Mouse (Mus musculus): ENCODE data around the gene Kat8.

GRCm38 (mm10) chr7:127903971-127904796, 8.1 kb upstream of the Kat8 start, which contains the start of gene Bckdk:
- no peak for TF ChIP-seq CTCF (IDR thresholded peaks at IDR 0.05; ENCODE audit: insufficient read depth, low read length)
- peak; percentile 78; the same call in 1 of the 2 replicates for TF ChIP-seq POLR2A (IDR thresholded peaks at IDR 0.05; ENCODE audit: borderline replicate concordance, extremely low read depth, low read depth, low read length)
